Mouse (Mus musculus) mouse embryonic stem cell (cell line): ENCODE measurements at regions not wholly inside any gene's neighbourhood (a gene's known extent, or its start where the extent isn't known, plus 50 kb on each side); places are given as distances from the start of the nearest gene placed in this dataset.

Experiments
- in situ Hi-C, 2 experiments: fragments of 300-500 bp; cut with MboI; formaldehyde crosslinking; loops; 1 replicate in 1 of 2; 3 replicates in 1 of 2; pipeline ENCODE4 v1.14.3; 2019 to 2020; ENCODE audit warnings: low sequenced_read_pairs in 2 of 2, low pct_unique_long_range_greater_than_20kb in 1 of 2, mixed read lengths in 1 of 2; ENCODE audit not compliant: unreplicated experiment in 1 of 2

DNA sequence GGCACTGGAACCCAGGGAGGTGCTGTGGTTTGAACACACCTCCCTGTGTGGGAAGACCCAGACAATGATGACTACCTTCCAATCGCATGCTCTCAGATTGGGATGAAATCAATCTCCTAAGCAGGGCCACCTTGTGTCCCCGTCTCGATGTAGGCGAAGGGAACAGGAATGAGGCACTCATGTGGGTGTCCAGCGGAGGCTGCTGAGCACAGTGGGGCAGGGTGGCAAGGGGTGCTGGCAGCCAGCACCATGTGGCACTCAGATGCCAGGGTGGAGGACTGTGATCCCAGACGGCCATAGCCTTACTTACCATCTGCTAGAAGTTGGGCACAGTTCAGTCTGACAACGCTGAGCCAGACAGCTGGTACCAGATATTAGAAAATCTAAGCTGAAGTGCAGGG, 137.2 kb upstream of the Sox11 start:
- in situ Hi-C loops, result no loop called here

DNA sequence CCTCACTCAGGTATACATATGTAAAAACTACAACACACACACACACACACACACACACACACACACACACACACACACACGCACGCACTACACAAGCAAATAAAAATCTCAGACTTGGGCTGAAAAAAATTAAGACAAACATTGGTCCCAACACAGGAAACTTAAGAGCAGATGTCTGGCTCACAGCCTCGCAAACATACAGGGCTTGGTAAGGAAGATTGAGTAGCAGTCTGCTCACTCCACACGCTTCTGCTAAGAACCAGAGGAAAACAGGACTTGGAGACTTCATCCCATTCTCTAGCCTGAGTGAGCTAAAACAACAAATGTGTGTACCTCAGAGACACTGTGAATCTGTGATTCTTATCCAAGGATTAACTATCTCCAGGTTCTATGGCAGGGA, 132.3 kb upstream of the Sox11 start:
- in situ Hi-C loops, result no loop called here

DNA sequence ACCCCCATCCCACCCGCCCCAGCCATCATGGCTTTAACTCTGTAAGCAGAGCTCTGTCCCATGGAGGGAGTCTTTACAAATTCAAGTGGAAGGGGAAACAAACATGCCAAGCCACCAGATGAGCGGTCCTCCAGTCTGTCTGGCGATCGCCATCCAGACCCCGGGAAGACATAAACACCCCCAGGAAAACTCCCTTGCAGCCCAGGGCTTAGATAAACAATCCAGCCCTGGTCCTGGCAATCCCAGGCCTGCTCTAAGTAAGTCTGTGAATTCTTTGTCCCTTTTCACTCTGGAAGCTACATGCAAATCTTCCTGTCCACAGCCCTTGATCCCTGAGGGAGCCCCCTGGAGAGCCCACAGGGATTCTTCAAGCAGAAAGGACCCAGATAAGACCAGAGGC, 129.2 kb upstream of the Sox11 start:
- in situ Hi-C loops, result no loop called here

DNA sequence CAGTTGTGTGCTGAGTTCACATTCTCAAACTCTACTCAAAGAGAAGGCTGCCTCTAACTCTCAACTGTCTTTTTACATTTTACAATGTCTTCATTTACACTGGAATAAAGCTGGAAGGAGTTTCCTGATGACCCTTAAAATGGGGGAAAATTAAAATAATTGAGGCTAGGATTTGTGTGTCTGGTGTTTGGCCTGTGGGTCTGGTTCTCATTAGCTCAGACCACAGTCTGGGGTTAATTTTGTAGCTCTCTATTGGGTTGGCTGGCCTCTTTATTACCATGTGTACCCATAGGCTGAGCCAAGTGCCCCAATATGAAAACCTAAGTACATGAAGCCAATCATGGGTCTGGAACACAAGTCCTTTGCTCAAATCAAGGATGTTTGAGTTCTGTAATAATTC, 128.0 kb upstream of the Sox11 start:
- in situ Hi-C loops, result no loop called here

DNA sequence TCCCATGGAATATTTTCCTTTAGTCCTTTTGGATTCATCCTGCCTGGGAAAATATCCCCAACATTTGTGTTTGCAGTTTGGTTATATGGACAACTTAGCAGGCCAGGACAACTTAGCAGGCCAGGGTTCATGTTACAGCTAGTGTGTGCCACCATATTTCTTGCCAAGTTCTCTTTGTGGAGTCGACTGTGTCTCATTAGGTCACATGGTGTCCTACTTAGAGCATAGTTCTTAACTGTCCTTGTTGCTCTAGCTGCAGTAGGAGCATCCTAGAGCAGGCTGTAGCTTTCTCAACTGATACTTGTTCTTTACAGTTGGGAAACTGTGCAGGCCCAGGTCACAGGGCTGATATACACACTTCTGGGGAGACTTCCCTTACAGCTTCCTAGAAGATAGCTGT, 126.4 kb upstream of the Sox11 start:
- in situ Hi-C loops, result no loop called here

DNA sequence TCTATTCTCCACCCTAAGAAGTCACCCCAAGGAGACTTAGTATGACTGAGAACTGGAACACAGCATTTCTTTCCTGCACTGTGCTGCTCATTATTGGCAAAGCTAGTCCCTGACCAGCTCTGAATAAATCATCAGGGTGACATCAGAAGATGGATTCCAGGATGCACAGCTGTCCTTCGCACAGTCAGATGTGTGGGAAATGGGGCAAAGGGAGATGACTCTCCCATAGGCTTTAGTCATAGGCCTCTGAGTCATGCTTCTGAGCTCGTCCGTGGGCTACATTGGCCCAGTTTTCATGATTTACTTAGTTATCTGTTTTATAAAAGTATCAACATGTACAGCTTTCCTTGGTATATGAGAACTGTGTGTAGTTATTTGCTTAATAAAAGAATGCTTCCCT, 125.8 kb upstream of the Sox11 start:
- in situ Hi-C loops, result no loop called here

DNA sequence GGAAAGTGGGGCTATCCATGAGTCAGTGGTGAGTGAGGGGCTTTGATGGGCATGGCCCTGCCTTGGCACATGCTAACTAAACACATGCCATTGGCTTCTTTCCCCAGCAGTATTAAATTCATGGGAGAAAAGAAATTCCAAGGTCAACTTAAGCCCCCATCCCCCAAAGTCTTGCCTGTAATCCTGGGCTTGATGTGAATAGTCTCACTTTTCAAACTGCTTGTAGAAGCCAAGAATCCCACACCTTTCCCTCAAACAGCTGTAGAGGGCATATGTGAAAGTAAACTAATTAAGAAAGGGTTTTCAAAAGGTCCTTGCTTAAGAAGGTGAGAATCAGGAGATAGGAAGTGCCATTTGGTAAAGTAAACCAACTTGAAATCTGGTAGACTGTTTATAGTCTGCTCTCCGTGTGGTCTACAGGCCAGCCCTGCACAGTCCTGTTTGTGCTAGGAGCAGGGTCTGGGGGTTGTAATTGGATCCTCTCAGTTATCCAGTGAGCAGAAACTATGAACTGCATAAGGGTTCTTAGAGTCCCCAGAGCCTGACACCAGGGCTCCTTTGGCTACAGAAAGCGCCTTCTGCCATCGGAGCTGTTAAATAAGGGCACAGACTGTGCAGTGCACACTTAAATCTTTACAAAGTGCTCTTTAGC, 123.3 kb upstream of the Sox11 start:
- in situ Hi-C loops, result no loop called here

DNA sequence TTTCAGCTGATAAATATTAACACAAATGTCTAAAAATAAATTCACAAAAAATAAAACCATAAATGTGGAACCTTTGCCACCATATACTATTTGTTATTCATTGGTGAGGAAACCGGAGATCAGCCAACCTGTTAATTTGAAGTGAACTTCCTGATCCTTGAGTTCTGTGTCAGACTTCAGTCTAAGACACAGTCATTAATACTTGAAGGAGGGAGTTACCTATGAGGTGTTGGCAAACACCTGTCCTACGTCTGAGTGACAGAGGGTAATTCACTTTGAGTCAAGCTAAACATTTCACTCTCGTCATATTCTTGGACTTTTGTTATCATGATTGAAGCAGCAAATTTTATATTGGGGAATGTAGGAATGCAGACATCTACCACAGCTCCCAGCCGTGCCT, 116.3 kb upstream of the Sox11 start:
- in situ Hi-C loops, result no loop called here

DNA sequence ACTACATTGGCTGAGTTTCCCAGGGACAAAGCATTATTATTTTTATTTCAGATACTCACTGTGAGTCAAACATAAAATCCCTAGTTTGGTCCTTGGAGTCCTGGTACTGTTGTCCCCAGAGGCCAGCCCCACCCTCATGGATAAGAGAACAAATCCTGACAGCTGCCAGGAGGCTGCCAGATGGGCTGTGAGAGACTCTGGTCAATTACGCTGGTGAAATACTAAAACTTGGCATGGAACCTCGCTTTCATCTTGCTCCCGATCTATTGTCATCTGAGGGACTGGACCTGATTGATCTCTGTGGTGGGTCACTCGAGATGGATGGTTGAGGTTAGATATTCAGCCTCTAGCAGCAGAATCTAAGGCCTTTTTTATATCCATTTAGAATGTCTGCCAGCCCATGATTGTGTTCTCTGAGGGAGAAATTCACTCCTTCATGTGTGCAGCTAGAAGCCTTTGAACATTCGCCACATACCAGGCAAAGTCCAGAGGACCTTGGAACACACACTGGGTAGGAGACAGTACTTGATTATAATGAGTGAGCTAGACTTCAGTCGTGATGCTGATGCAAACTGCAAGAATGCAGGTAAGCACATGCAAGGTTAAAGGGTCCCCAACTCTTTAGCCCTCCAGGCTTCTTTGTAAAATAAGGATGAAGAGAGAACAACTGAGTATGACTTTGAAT, 95.4 kb upstream of the Sox11 start:
- in situ Hi-C loops, result no loop called here

DNA sequence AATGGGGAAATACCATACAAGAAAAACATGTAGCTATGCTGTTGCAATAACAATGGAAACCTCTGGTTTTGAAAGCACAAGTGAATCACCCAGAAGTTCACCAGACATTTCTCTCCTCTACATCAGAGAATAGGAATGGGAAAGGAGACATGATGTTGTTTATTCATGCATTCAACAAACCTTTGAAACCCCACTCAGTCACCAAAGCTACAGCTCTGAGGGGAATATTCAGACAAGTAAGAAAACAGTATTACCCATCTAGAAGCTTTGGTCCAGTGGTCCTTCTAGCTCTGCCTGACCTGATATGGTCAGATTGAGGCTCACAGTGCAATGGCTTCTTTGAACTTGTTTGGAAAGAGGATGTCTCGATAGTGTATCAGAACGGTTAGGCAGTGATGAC, 89.0 kb upstream of the Sox11 start:
- in situ Hi-C loops, result no loop called here

DNA sequence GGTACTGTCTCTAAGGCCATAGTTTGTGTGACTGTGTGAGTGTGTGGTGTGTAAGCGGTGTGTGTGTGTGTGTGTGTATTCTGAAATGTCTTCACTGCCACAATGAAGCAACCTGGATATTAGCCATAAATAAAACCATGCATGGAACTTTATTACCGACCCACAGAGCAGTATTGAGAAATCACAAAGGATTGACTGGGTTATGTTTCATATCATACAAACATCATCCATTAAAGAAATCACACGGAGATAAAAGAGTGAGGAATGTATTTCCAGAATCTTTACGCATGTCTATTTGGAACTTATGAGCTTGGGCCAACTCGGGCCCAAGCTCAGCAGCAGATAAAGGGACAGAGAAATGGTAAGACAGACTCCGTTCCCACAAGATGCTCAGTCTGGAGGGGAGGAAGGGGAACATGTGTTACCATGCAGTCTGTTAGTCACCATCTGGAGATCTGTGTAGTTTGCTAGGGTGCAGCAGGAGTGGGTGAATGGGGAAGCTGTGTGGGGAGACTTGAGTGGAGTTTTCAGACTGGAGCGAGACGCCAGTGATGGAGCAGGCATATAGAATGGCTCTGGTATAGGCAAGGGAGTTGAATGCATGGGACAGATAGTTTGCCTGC, 75.1 kb upstream of the Sox11 start:
- in situ Hi-C loops, result no loop called here

DNA sequence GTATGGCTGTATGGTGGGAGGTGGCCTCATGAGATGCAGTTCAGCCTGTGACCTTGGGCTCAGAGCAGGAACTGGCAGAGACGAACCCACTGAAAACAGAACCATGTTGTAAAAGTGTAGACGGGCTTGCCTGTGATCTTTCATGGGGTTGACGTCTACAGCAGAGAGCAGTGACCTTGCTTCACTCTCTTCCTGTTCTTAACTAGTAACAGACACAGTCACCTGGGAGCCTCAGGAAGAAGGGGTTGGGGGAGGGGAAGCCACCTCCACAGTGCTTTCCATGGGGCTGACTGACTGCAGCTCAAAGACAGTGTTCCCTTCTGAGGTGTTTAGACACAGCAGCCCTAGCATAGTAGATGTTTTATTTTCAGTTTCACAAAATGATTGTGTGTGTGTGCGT, 68.2 kb upstream of the Sox11 start:
- in situ Hi-C loops, result no loop called here

DNA sequence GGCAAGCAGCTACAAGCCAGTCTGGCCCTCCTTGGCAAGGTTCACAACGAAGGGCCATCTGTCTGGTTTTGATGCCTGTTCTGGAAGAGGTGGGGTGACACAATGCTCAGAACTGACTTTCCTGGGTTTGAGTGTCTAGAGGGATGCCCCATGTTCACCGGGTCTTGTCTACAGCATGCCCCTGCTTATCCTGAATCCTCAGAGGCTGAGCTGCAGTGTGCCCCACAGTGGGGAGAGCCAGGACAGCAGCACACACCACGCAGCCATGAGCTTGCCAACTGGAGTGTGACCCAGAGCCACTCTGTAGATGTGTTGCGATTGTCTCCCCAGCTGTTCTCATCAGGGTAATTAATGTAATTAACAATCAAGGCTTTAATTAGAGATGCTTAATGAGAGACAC, 66.1 kb upstream of the Sox11 start:
- in situ Hi-C loops, result no loop called here

DNA sequence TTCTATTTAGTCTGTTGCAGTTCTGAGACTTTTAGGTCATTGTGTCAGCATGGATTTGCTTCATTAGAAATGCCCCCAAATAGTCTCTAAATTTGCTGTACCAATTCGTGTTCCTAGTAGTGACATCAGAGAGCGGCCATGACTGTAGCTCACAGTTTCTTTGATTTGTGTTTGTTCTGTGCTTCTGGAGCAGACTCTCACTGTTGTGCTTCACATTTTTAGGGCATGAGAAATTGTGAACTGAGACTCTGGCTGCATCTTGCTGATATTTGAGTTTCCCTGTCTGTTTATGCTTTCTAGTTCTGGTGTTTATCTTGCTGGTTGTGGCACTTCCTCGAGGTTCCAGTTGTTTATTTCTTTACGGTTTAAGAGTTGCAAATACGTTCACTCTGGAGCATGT, 57.0 kb upstream of the Sox11 start:
- in situ Hi-C loops, result no loop called here
